Mouse (Mus musculus): Measurements from ENCODE around the gene Dnmt1. TPM values are rescaled to one million over a fixed set of nuclear protein-coding genes. Genes with fewer than 3 reads are reported as not detected.
A peak's percentile ranks its signal among the peaks of the same experiment; 100 is the strongest.

Gene Dnmt1
- polyA plus RNA-seq, 1 experiment from 2014 or later: 82.9 TPM

- WGBS: 88% methylated on average over 8 of the region's 8 CpGs
Observed at GRCm38 (mm10) chr9:20997065-20997464, 37.4 kb upstream of the Dnmt1 start.

DNA sequence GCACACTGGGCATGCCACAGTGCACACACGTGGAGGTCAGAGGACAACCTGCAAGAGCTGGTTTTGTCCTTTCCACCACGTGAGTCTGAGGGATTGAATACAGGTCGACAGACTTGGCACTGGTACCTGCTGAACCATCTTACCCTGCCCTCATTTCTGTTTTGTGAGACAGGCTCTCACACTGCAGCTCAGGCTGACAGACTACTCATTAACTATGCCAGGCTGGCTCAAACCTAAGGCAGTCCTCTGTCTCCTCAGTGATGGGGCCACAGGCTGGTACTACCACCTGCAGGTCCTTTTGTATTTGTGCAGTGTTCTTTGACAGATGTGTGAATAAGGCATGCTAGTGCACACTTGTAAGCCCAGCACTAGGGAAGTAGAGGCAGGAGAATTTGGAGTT is 35.4 kb upstream of the Dnmt1 start:
- Histone ChIP-seq H3K27ac (ENCODE audit: low read depth, low read length) (no peak overlapping the region), H3K4me3 (ENCODE audit: low read depth, low read length) (no peak overlapping the region), H3K9ac (ENCODE audit: low read depth, low read length) (no peak overlapping the region), H3K36me3 (ENCODE audit: control insufficient read depth, insufficient read depth, low read length) (no peaks in the 10 kb centered on the region), H3K4me1 (replicated peaks; ENCODE audit: control insufficient read depth, insufficient read depth, low read length) (no peaks in the 10 kb centered on the region), H3K9me3 (ENCODE audit: control insufficient read depth, low read length) (no peaks in the 10 kb centered on the region), H3K27me3 (ENCODE audit: control insufficient read depth, insufficient read depth, low read length) (no peaks in the 10 kb centered on the region), H3K4me2 (replicated peaks; ENCODE audit: low read depth, low read length) (no peak overlapping the region)
- WGBS: 69% methylated on average over 3 of the region's 3 CpGs
- no peak for ATAC-seq (ENCODE audit: low FRiP score)
- DNase-seq (ENCODE audit: low spot score): no peak

More at GRCm38 (mm10) chr9:20997065-20997464, 37.4 kb upstream of the Dnmt1 start:
- ATAC-seq (ENCODE audit: low FRiP score): no peak
- Histone ChIP-seq H3K4me1 (replicated peaks; ENCODE audit: control insufficient read depth, insufficient read depth, low read length) (no peaks in the 10 kb centered on the region), H3K27ac (ENCODE audit: low read depth, low read length) (no peak overlapping the region), H3K36me3 (ENCODE audit: control insufficient read depth, insufficient read depth, low read length) (no peaks in the 10 kb centered on the region), H3K9ac (ENCODE audit: low read depth, low read length) (no peak overlapping the region), H3K4me2 (replicated peaks; ENCODE audit: low read depth, low read length) (no peak overlapping the region), H3K27me3 (ENCODE audit: control insufficient read depth, insufficient read depth, low read length) (no peaks in the 10 kb centered on the region), H3K9me3 (ENCODE audit: control insufficient read depth, low read length) (no peaks in the 10 kb centered on the region), H3K4me3 (ENCODE audit: low read depth, low read length) (no peak overlapping the region)
- no peak for DNase-seq (ENCODE audit: low spot score)

- Histone ChIP-seq H3K9me3 (ENCODE audit: control insufficient read depth, low read length) (no peaks in the 10 kb centered on the region), H3K36me3 (ENCODE audit: control insufficient read depth, insufficient read depth, low read length) (no peaks in the 10 kb centered on the region), H3K4me1 (replicated peaks; ENCODE audit: control insufficient read depth, insufficient read depth, low read length) (no peaks in the 10 kb centered on the region), H3K9ac (ENCODE audit: low read depth, low read length) (no peak overlapping the region), H3K27ac (ENCODE audit: low read depth, low read length) (no peak overlapping the region), H3K4me3 (ENCODE audit: low read depth, low read length) (no peak overlapping the region), H3K4me2 (replicated peaks; ENCODE audit: low read depth, low read length) (no peak overlapping the region), H3K27me3 (ENCODE audit: control insufficient read depth, insufficient read depth, low read length) (no peaks in the 10 kb centered on the region)
- ATAC-seq (ENCODE audit: low FRiP score) (no peak), DNase-seq (ENCODE audit: low spot score) (no peak)
- whole genome bisulfite sequencing: 59% methylated on average over 5 of the region's 5 CpGs
Observed at GRCm38 (mm10) chr9:20993165-20993898, 33.6 kb upstream of the Dnmt1 start.

DNA sequence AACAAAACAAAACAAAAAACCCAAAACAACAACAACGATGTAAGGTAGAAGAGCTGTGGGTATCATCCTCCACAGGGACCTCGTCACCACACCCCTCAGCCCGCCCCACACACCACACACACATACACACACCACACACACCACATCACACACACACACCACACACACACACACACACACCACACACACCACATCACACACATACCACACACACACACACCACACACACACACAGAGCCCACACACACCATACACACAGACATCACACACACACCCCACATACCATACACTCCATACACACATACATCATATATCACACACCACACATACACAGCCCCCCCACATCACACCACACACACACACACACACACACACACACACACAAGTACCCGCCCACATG is 31.9 kb upstream of the Dnmt1 start:
- ATAC-seq (ENCODE audit: low FRiP score) (no peak), DNase-seq (ENCODE audit: low spot score) (no peak)
- 91% methylated on average over 4 of the region's 4 CpGs for WGBS
- Histone ChIP-seq H3K36me3 (ENCODE audit: control insufficient read depth, insufficient read depth, low read length) (no peaks in the 10 kb centered on the region), H3K9me3 (ENCODE audit: control insufficient read depth, low read length) (no peaks in the 10 kb centered on the region), H3K9ac (ENCODE audit: low read depth, low read length) (no peak overlapping the region), H3K27me3 (ENCODE audit: control insufficient read depth, insufficient read depth, low read length) (no peaks in the 10 kb centered on the region), H3K4me1 (replicated peaks; ENCODE audit: control insufficient read depth, insufficient read depth, low read length) (no peaks in the 10 kb centered on the region), H3K4me3 (ENCODE audit: low read depth, low read length) (no peak overlapping the region), H3K4me2 (replicated peaks; ENCODE audit: low read depth, low read length) (no peak overlapping the region), H3K27ac (ENCODE audit: low read depth, low read length) (no peak overlapping the region)

- Histone ChIP-seq H3K4me1 (replicated peaks; ENCODE audit: control insufficient read depth, insufficient read depth, low read length) (no peaks in the 10 kb centered on the region), H3K36me3 (ENCODE audit: control insufficient read depth, insufficient read depth, low read length) (no peaks in the 10 kb centered on the region), H3K9me3 (ENCODE audit: control insufficient read depth, low read length) (no peaks in the 10 kb centered on the region), H3K4me2 (replicated peaks; ENCODE audit: low read depth, low read length) (no peak overlapping the region), H3K27ac (ENCODE audit: low read depth, low read length) (no peak overlapping the region), H3K27me3 (ENCODE audit: control insufficient read depth, insufficient read depth, low read length) (no peaks in the 10 kb centered on the region), H3K9ac (ENCODE audit: low read depth, low read length) (no peak overlapping the region), H3K4me3 (ENCODE audit: low read depth, low read length) (no peak overlapping the region)
- 3% methylated on average over 10 of the region's 10 CpGs for WGBS
- DNase-seq (ENCODE audit: low spot score) (peak; percentile 27), ATAC-seq (ENCODE audit: low FRiP score) (no peak)
Observed at GRCm38 (mm10) chr9:20990861-20991260, 31.2 kb upstream of the Dnmt1 start.

DNA sequence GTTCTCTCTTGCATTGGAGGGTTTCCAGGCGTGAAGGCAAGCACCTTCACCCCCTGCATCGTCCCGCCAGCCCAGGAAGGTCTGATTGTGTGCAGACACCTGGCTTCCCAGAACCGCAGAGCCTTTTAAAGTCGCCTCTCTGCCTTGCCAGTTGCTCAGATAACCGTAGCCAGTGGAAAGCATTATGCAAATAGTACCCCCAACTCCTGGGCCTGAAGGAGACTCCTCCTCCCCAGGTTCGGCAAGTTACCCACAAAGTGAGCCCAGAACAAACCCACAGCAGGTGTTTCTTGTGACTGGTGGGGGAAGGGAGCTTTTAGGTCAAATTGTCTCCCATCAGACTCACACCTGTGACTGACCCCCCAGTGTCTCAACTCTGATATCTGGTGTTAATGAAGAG is 28.3 kb upstream of the Dnmt1 start:
- Histone ChIP-seq H3K4me2 (replicated peaks; ENCODE audit: low read depth, low read length) (no peak overlapping the region), H3K9me3 (ENCODE audit: control insufficient read depth, low read length) (no peaks in the 10 kb centered on the region), H3K4me1 (replicated peaks; ENCODE audit: control insufficient read depth, insufficient read depth, low read length) (no peaks in the 10 kb centered on the region), H3K9ac (ENCODE audit: low read depth, low read length) (no peak overlapping the region), H3K36me3 (ENCODE audit: control insufficient read depth, insufficient read depth, low read length) (no peaks in the 10 kb centered on the region), H3K27ac (ENCODE audit: low read depth, low read length) (no peak overlapping the region), H3K27me3 (ENCODE audit: control insufficient read depth, insufficient read depth, low read length) (no peaks in the 10 kb centered on the region), H3K4me3 (ENCODE audit: low read depth, low read length) (no peak overlapping the region)
- 26% methylated on average over 7 of the region's 7 CpGs for WGBS
- DNase-seq (ENCODE audit: low spot score) (no peak), ATAC-seq (ENCODE audit: low FRiP score) (no peak)

- 66% methylated on average over 15 of the region's 15 CpGs for WGBS
- H3K4me2 ChIP-seq (replicated peaks; ENCODE audit: low read depth, low read length): no peak overlapping the region
- ATAC-seq (ENCODE audit: low FRiP score): no peak
Observed at GRCm38 (mm10) chr9:20986952-20987686, 27.4 kb upstream of the Dnmt1 start.

GRCm38 (mm10) chr9:20983169-20983568 is 23.5 kb upstream of the Dnmt1 start:
- DNase-seq (ENCODE audit: low spot score): no peak
- WGBS: 60% methylated on average over 5 of the region's 5 CpGs

More at GRCm38 (mm10) chr9:20986952-20987686, 27.4 kb upstream of the Dnmt1 start:
- DNase-seq (ENCODE audit: low spot score): no peak
- Histone ChIP-seq H3K9ac (ENCODE audit: low read depth, low read length) (no peak overlapping the region), H3K27ac (ENCODE audit: low read depth, low read length) (no peak overlapping the region), H3K27me3 (ENCODE audit: control insufficient read depth, insufficient read depth, low read length) (no peaks in the 10 kb centered on the region), H3K36me3 (ENCODE audit: control insufficient read depth, insufficient read depth, low read length) (no peaks in the 10 kb centered on the region), H3K4me3 (ENCODE audit: low read depth, low read length) (no peak overlapping the region), H3K9me3 (ENCODE audit: control insufficient read depth, low read length) (no peaks in the 10 kb centered on the region), H3K4me1 (replicated peaks; ENCODE audit: control insufficient read depth, insufficient read depth, low read length) (no peaks in the 10 kb centered on the region)

DNA sequence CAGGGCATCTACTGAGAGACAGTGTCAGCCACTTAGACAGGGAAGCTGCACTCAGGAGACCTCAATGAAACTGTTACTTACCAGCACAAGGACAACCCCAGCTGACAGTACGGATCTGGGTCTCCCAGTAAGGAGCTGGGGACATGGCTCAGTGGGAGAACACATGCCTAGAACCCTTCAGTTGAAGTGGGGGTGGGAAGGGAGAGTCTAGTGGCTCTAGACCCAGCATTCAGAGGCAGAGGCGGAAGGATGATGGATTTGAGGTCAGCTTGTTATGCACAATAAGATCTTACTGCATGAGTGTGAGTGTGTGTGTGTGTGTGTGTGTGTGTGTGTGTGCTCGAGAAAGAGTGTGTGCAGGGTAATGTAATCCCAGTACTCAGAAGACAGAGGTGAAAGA is 22.5 kb upstream of the Dnmt1 start:
- ATAC-seq (ENCODE audit: low FRiP score) (no peak), DNase-seq (ENCODE audit: low spot score) (no peak)
- no peak overlapping the region for H3K9ac ChIP-seq (ENCODE audit: low read depth, low read length)
- H3K27ac ChIP-seq (ENCODE audit: low read depth, low read length): no peak overlapping the region
- H3K36me3 ChIP-seq (ENCODE audit: control insufficient read depth, insufficient read depth, low read length): no peaks in the 10 kb centered on the region
- WGBS: 77% methylated on average over 3 of the region's 3 CpGs
- no peak overlapping the region for H3K4me2 ChIP-seq (replicated peaks; ENCODE audit: low read depth, low read length)
- no peaks in the 10 kb centered on the region for H3K27me3 ChIP-seq (ENCODE audit: control insufficient read depth, insufficient read depth, low read length)
- H3K4me3 ChIP-seq (ENCODE audit: low read depth, low read length): no peak overlapping the region
- no peaks in the 10 kb centered on the region for H3K9me3 ChIP-seq (ENCODE audit: control insufficient read depth, low read length)
- no peaks in the 10 kb centered on the region for H3K4me1 ChIP-seq (replicated peaks; ENCODE audit: control insufficient read depth, insufficient read depth, low read length)

More at GRCm38 (mm10) chr9:20983169-20983568, 23.5 kb upstream of the Dnmt1 start:
- no peak for ATAC-seq (ENCODE audit: low FRiP score)
- Histone ChIP-seq H3K9me3 (ENCODE audit: control insufficient read depth, low read length) (no peaks in the 10 kb centered on the region), H3K27me3 (ENCODE audit: control insufficient read depth, insufficient read depth, low read length) (no peaks in the 10 kb centered on the region), H3K4me2 (replicated peaks; ENCODE audit: low read depth, low read length) (no peak overlapping the region), H3K4me1 (replicated peaks; ENCODE audit: control insufficient read depth, insufficient read depth, low read length) (no peaks in the 10 kb centered on the region), H3K36me3 (ENCODE audit: control insufficient read depth, insufficient read depth, low read length) (no peaks in the 10 kb centered on the region), H3K4me3 (ENCODE audit: low read depth, low read length) (no peak overlapping the region), H3K9ac (ENCODE audit: low read depth, low read length) (no peak overlapping the region), H3K27ac (ENCODE audit: low read depth, low read length) (no peak overlapping the region)
